Mouse (Mus musculus) urinary bladder, postnatal 14 days (tissue): ENCODE data around the gene Avl9.

Experiments used
- DNase-seq: peaks from one replicate; pipeline ENCODE4 v3.0.0; 2021; ENCODE audit warnings: low spot score

Avl9 gene

GRCm38 (mm10) chr6:56714574-56715269 is at the start of gene Avl9:
TSS of gene Avl9 (plus strand) at chr6:56714899.
- DNase-seq, result peak; percentile 99

- DNase-seq, result no peak
Observed at GRCm38 (mm10) chr6:56688238-56688637, 26.5 kb upstream of the Avl9 start.

GRCm38 (mm10) chr6:56691205-56691604 is 23.5 kb upstream of the Avl9 start:
- peak; percentile 65 for DNase-seq

GRCm38 (mm10) chr6:56692445-56692844 is 22.3 kb upstream of the Avl9 start:
- DNase-seq, result no peak

GRCm38 (mm10) chr6:56703931-56704900 is 10.5 kb upstream of the Avl9 start, which contains the start of gene Lsm5:
TSS of gene Lsm5 (minus strand) at chr6:56704710.
- DNase-seq, result peak; percentile 84

- no peak for DNase-seq
Observed at GRCm38 (mm10) chr6:56714186-56714573, 519 bp upstream of the Avl9 start.

GRCm38 (mm10) chr6:56715270-56715666 is 569 bp downstream of the Avl9 start:
- peak; percentile 34 for DNase-seq

- no peak for DNase-seq
Observed at GRCm38 (mm10) chr6:56719071-56719470, 4.4 kb downstream of the Avl9 start.

GRCm38 (mm10) chr6:56720877-56721276 is 6.2 kb downstream of the Avl9 start:
- no peak for DNase-seq

GRCm38 (mm10) chr6:56732545-56732944 is 17.8 kb downstream of the Avl9 start:
- no peak for DNase-seq

- no peak for DNase-seq
Observed at GRCm38 (mm10) chr6:56745950-56746543, 31.3 kb downstream of the Avl9 start.

GRCm38 (mm10) chr6:56753719-56754118 is 39.0 kb downstream of the Avl9 start:
- DNase-seq, result no peak

- DNase-seq, result no peak
Observed at GRCm38 (mm10) chr6:56756117-56756516, 41.4 kb downstream of the Avl9 start.

GRCm38 (mm10) chr6:56759324-56759723 is 44.6 kb downstream of the Avl9 start:
- no peak for DNase-seq

- DNase-seq, result no peak
Observed at GRCm38 (mm10) chr6:56765265-56765664, 50.6 kb downstream of the Avl9 start.

- DNase-seq, result no peak
Observed at GRCm38 (mm10) chr6:56765696-56766095, 51.0 kb downstream of the Avl9 start.

- no peak for DNase-seq
Observed at GRCm38 (mm10) chr6:56775816-56776215, 61.1 kb downstream of the Avl9 start.

GRCm38 (mm10) chr6:56779636-56780035 is 64.9 kb downstream of the Avl9 start:
- DNase-seq, result no peak

- DNase-seq, result no peak
Observed at GRCm38 (mm10) chr6:56783561-56784272, 69.0 kb downstream of the Avl9 start.

GRCm38 (mm10) chr6:56785068-56785467 is 70.4 kb downstream of the Avl9 start:
- no peak for DNase-seq

GRCm38 (mm10) chr6:56787668-56788067 is 73.0 kb downstream of the Avl9 start:
- DNase-seq, result no peak

- DNase-seq, result no peak
Observed at GRCm38 (mm10) chr6:56789336-56789735, 74.6 kb downstream of the Avl9 start.
